ENCODE assay signal across 8 mouse cellular contexts in genomic region chr14:101942971-101943370, GRCm38 (mm10).
DNase-seq lines count a peak whose midpoint lies in the region; ATAC-seq and TF ChIP-seq lines count a peak whose summit lies in the region.

No protein-coding gene starts in this region.

- peak; percentile 98 for TF ChIP-seq CTCF in layer of hippocampus, adult 2 months (conservative IDR thresholded peaks at IDR 0.05)
- TF ChIP-seq CTCF in Patski (IDR thresholded peaks at IDR 0.05), result peak; percentile 72

- no peaks in the 10 kb centered on the region for H3K9me3 ChIP-seq in embryonic facial prominence, embryonic 12.5 days
- no peaks in the 10 kb centered on the region for H3K9me3 ChIP-seq in heart, embryonic 16.5 days (replicated peaks; ENCODE audit: control insufficient read depth, low read length)
- no peaks in the 10 kb centered on the region for H3K9me3 ChIP-seq in midbrain, embryonic 10.5 days (replicated peaks)
- no peaks in the 10 kb centered on the region for H3K9me3 ChIP-seq in stomach, embryonic 16.5 days (replicated peaks; ENCODE audit: control insufficient read depth, low read length)

- H3K4me2 ChIP-seq in embryonic facial prominence, embryonic 12.5 days (replicated peaks), result peak overlapping the region; percentile 37
- peak overlapping the region; percentile 52 for H3K4me2 ChIP-seq in heart, embryonic 16.5 days (ENCODE audit: low read depth, low read length)
- peak overlapping the region; percentile 23 for H3K4me2 ChIP-seq in stomach, embryonic 16.5 days (ENCODE audit: low read depth, low read length)

- H3K4me3 ChIP-seq in layer of hippocampus, adult 2 months, result no peak overlapping the region
- no peak overlapping the region for H3K4me3 ChIP-seq in embryonic facial prominence, embryonic 12.5 days
- H3K4me3 ChIP-seq in heart, embryonic 16.5 days (ENCODE audit: low read length), result no peak overlapping the region
- peak overlapping the region; percentile 31 for H3K4me3 ChIP-seq in midbrain, embryonic 10.5 days
- no peak overlapping the region for H3K4me3 ChIP-seq in stomach, embryonic 16.5 days (replicated peaks; ENCODE audit: low read length)

- ATAC-seq in Patski, result peak; percentile 65
- no peak for ATAC-seq in embryonic facial prominence, embryonic 12.5 days (ENCODE audit: insufficient number of reproducible peaks, insufficient read depth, low FRiP score, low TSS enrichment)
- ATAC-seq in heart, embryonic 16.5 days (replicated peaks; ENCODE audit: extremely low read depth, insufficient read depth, low FRiP score), result no peak; the same call in 1 of the 2 replicates
- ATAC-seq in stomach, embryonic 16.5 days (ENCODE audit: insufficient read depth, low FRiP score), result peak; percentile 50; the same call in 1 of the 2 replicates

- peaks cover 3% of the 10 kb centered on the region; the same call in 1 of the 2 replicates for H3K4me1 ChIP-seq in embryonic facial prominence, embryonic 12.5 days
- peaks cover 4% of the 10 kb centered on the region; the same call in 1 of the 2 replicates for H3K4me1 ChIP-seq in heart, embryonic 16.5 days (ENCODE audit: control insufficient read depth, insufficient read depth, low read length)
- H3K4me1 ChIP-seq in midbrain, embryonic 10.5 days, result peaks cover 3% of the 10 kb centered on the region; the same call in 1 of the 2 replicates
- no peaks in the 10 kb centered on the region for H3K4me1 ChIP-seq in stomach, embryonic 16.5 days (ENCODE audit: control insufficient read depth, insufficient read depth, low read length)

- POLR2A ChIA-PET in Patski (lab: Charles Lee), result interaction anchor here (0.5 to 1.1 kb wide), 2 partner anchors 70 to 121 kb away, joined by 3 read pairs; no protein-coding TSS in a partner anchor

- no peak overlapping the region for H3K9ac ChIP-seq in embryonic facial prominence, embryonic 12.5 days
- H3K9ac ChIP-seq in heart, embryonic 16.5 days (ENCODE audit: low read length), result peak overlapping the region; percentile 34; the same call in 1 of the 2 replicates
- H3K9ac ChIP-seq in stomach, embryonic 16.5 days (ENCODE audit: low read length), result no peak overlapping the region

- peak; percentile 28 to 49 for DNase-seq in layer of hippocampus, adult 2 months (ENCODE audit: low spot score in 2 of 2)
- no peak for DNase-seq in layer of hippocampus, adult 9-11 months
- DNase-seq in Patski (ENCODE audit: low read depth, low spot score), result no peak
- peak; percentile 37 to 48 for DNase-seq in kidney, postnatal 36 days
- peak; percentile 57 for DNase-seq in midbrain, embryonic 10.5 days (ENCODE audit: low spot score)

- no peaks in the 10 kb centered on the region for H3K27me3 ChIP-seq in Patski
- no peaks in the 10 kb centered on the region for H3K27me3 ChIP-seq in embryonic facial prominence, embryonic 12.5 days
- no peaks in the 10 kb centered on the region for H3K27me3 ChIP-seq in heart, embryonic 16.5 days (ENCODE audit: control insufficient read depth, insufficient read depth, low read length)
- peaks cover 3% of the 10 kb centered on the region; the same call in 1 of the 2 replicates for H3K27me3 ChIP-seq in midbrain, embryonic 10.5 days (ENCODE audit: low read depth, poor library complexity, severe bottlenecking)
- H3K27me3 ChIP-seq in stomach, embryonic 16.5 days (ENCODE audit: control insufficient read depth, insufficient read depth, low read length), result no peaks in the 10 kb centered on the region

- CTCF ChIA-PET in Patski (lab: Charles Lee), result interaction anchor here (0.8 to 1.5 kb wide), 5 partner anchors 8 to 567 kb away, joined by 3 to 6 read pairs (median 4); no protein-coding TSS in a partner anchor

- in situ Hi-C loops in Patski (cut with MboI; ENCODE audit: low pct_unique_long_range_greater_than_20kb), result no loop called here

- H3K27ac ChIP-seq in layer of hippocampus, adult 2 months, result no peak overlapping the region
- H3K27ac ChIP-seq in embryonic facial prominence, embryonic 12.5 days, result no peak overlapping the region
- H3K27ac ChIP-seq in heart, embryonic 16.5 days (ENCODE audit: low read length), result no peak overlapping the region
- peak overlapping the region; percentile 46; the same call in 1 of the 2 replicates for H3K27ac ChIP-seq in midbrain, embryonic 10.5 days (replicated peaks)
- no peak overlapping the region for H3K27ac ChIP-seq in stomach, embryonic 16.5 days (ENCODE audit: low read length)

- 5% methylated on average over 4 of the region's 4 CpGs for WGBS in embryonic facial prominence, embryonic 12.5 days
- 6% methylated on average over 4 of the region's 4 CpGs for WGBS in heart, embryonic 16.5 days
- 8% methylated on average over 4 of the region's 4 CpGs for WGBS in midbrain, embryonic 10.5 days
- 5% methylated on average over 4 of the region's 4 CpGs for WGBS in stomach, embryonic 16.5 days

- no peaks in the 10 kb centered on the region for H3K36me3 ChIP-seq in embryonic facial prominence, embryonic 12.5 days
- H3K36me3 ChIP-seq in heart, embryonic 16.5 days (ENCODE audit: control insufficient read depth, insufficient read depth), result 0 out of 2 replicates have a peak, but pooled peaks cover 2% of the 10 kb centered on the region
- no peaks in the 10 kb centered on the region for H3K36me3 ChIP-seq in midbrain, embryonic 10.5 days
- H3K36me3 ChIP-seq in stomach, embryonic 16.5 days (ENCODE audit: control insufficient read depth, insufficient read depth, low read length), result no peaks in the 10 kb centered on the region

Comparison
In these comparisons a context has a peak if more than half of its experiments do, and no peak if none do; other contexts are left out.
1. DNase-seq: peak in layer of hippocampus, adult 2 months (2 of 2), kidney, postnatal 36 days (2 of 2) and midbrain, embryonic 10.5 days (single experiment); none in layer of hippocampus, adult 9-11 months (single experiment) and Patski (single experiment).
2. ATAC-seq: peak in Patski (single experiment) and stomach, embryonic 16.5 days (single experiment); none in embryonic facial prominence, embryonic 12.5 days (single experiment) and heart, embryonic 16.5 days (single experiment).
3. Peak in every context shown above with its lines, with median percentiles within 50 percentile points of each other: H3K4me2 ChIP-seq.